Mouse (Mus musculus): Measurements from ENCODE around the gene Hnrnpul1. TPM values are rescaled to one million over a fixed set of nuclear protein-coding genes. Genes with fewer than 3 reads are reported as not detected.

Gene Hnrnpul1
- 77.2 and 77.8 TPM in 2 replicates for polyA plus RNA-seq (2014; fragmentation: Nextera tagmentation; extraction: Ambion mirVana)

- H3K27me3 ChIP-seq (ENCODE audit: control insufficient read depth, insufficient read depth, low read length) = no peaks in the 10 kb centered on the region
- H3K4me3 ChIP-seq (ENCODE audit: low read depth, low read length) = peak within 1 kb of the TSS; percentile 99
- no peaks in the 10 kb centered on the region for H3K9me3 ChIP-seq (ENCODE audit: control insufficient read depth, low read depth, low read length)
- peak within 1 kb of the TSS; percentile 97 for H3K27ac ChIP-seq (ENCODE audit: low read length)
- WGBS = under 1% methylated on average over 55 of the region's 55 CpGs
- H3K4me2 ChIP-seq (replicated peaks; ENCODE audit: low read depth, low read length) = peak within 1 kb of the TSS; percentile 98
- peak within 1 kb of the TSS; percentile 99 for H3K9ac ChIP-seq (replicated peaks; ENCODE audit: low read depth, low read length)
- peaks cover 14% of the 10 kb centered on the region for H3K4me1 ChIP-seq (ENCODE audit: control insufficient read depth, insufficient read depth, low read length)
- peaks cover 25% of the 10 kb centered on the region for H3K36me3 ChIP-seq (ENCODE audit: control insufficient read depth, insufficient read depth, low read length)
- peak; percentile 94 for ATAC-seq (ENCODE audit: insufficient number of reproducible peaks, insufficient read depth, low FRiP score, low read depth)
Measured at GRCm38 (mm10) chr7:25754738-25755467, at the start of gene Hnrnpul1. TSS of gene Hnrnpul1 (minus strand) at chr7:25754757.

DNA sequence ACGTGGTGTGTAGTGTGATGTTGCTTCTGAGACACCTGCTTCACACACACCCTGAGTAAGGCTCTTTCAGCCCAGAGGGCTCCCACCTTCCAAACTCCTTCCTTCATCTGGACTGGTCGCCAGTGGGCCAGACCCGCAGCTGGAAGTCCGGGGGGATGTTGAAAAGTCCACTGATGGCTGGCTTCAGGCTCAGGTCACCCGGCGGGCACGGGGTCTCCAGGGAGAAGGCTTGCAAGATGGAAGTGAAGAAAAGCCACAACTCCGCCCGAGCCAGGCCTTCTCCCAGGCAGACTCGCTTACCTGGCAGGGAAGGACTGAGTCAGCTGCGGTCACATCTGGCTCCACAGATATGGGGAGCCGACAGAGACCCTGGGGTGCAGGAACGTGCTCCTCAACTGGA, 48.9 kb upstream of the Hnrnpul1 start:
- no peak overlapping the region for H3K27ac ChIP-seq (ENCODE audit: low read length)
- WGBS = 78% methylated on average over 13 of the region's 13 CpGs

GRCm38 (mm10) chr7:25802241-25803125, 47.9 kb upstream of the Hnrnpul1 start:
- Histone ChIP-seq H3K9me3 (ENCODE audit: control insufficient read depth, low read depth, low read length) (no peaks in the 10 kb centered on the region), H3K36me3 (ENCODE audit: control insufficient read depth, insufficient read depth, low read length) (no peaks in the 10 kb centered on the region), H3K4me2 (replicated peaks; ENCODE audit: low read depth, low read length) (peak overlapping the region; percentile 26; the same call in 1 of the 2 replicates), H3K27ac (ENCODE audit: low read length) (peak overlapping the region; percentile 71), H3K27me3 (ENCODE audit: control insufficient read depth, insufficient read depth, low read length) (no peaks in the 10 kb centered on the region), H3K4me1 (ENCODE audit: control insufficient read depth, insufficient read depth, low read length) (peaks cover 8% of the 10 kb centered on the region; the same call in 1 of the 2 replicates), H3K4me3 (ENCODE audit: low read depth, low read length) (peak overlapping the region; percentile 5; the same call in 1 of the 2 replicates), H3K9ac (replicated peaks; ENCODE audit: low read depth, low read length) (no peak overlapping the region)
- WGBS = 29% methylated on average over 24 of the region's 24 CpGs
- ATAC-seq (ENCODE audit: insufficient number of reproducible peaks, insufficient read depth, low FRiP score, low read depth) = peak; percentile 69; the same call in 1 of the 2 replicates

More for the DNA sequence above, 48.9 kb upstream of the Hnrnpul1 start:
- H3K4me3 ChIP-seq (ENCODE audit: low read depth, low read length) = no peak overlapping the region
- H3K27me3 ChIP-seq (ENCODE audit: control insufficient read depth, insufficient read depth, low read length) = no peaks in the 10 kb centered on the region
- H3K4me1 ChIP-seq (ENCODE audit: control insufficient read depth, insufficient read depth, low read length) = peaks cover 8% of the 10 kb centered on the region; the same call in 1 of the 2 replicates
- ATAC-seq (ENCODE audit: insufficient number of reproducible peaks, insufficient read depth, low FRiP score, low read depth) = no peak
- no peak overlapping the region for H3K9ac ChIP-seq (replicated peaks; ENCODE audit: low read depth, low read length)
- no peak overlapping the region for H3K4me2 ChIP-seq (replicated peaks; ENCODE audit: low read depth, low read length)
- H3K36me3 ChIP-seq (ENCODE audit: control insufficient read depth, insufficient read depth, low read length) = no peaks in the 10 kb centered on the region
- H3K9me3 ChIP-seq (ENCODE audit: control insufficient read depth, low read depth, low read length) = no peaks in the 10 kb centered on the region

GRCm38 (mm10) chr7:25801031-25801430, 46.5 kb upstream of the Hnrnpul1 start:
- Histone ChIP-seq H3K4me3 (ENCODE audit: low read depth, low read length) (no peak overlapping the region), H3K9me3 (ENCODE audit: control insufficient read depth, low read depth, low read length) (no peaks in the 10 kb centered on the region), H3K4me2 (replicated peaks; ENCODE audit: low read depth, low read length) (no peak overlapping the region), H3K27me3 (ENCODE audit: control insufficient read depth, insufficient read depth, low read length) (no peaks in the 10 kb centered on the region), H3K36me3 (ENCODE audit: control insufficient read depth, insufficient read depth, low read length) (no peaks in the 10 kb centered on the region), H3K4me1 (ENCODE audit: control insufficient read depth, insufficient read depth, low read length) (peaks cover 8% of the 10 kb centered on the region; the same call in 1 of the 2 replicates), H3K27ac (ENCODE audit: low read length) (no peak overlapping the region), H3K9ac (replicated peaks; ENCODE audit: low read depth, low read length) (no peak overlapping the region)
- 90% methylated on average over 6 of the region's 6 CpGs for WGBS
- no peak for ATAC-seq (ENCODE audit: insufficient number of reproducible peaks, insufficient read depth, low FRiP score, low read depth)

GRCm38 (mm10) chr7:25799369-25799768, 44.8 kb upstream of the Hnrnpul1 start:
- Histone ChIP-seq H3K9ac (replicated peaks; ENCODE audit: low read depth, low read length) (no peak overlapping the region), H3K4me3 (ENCODE audit: low read depth, low read length) (no peak overlapping the region), H3K27me3 (ENCODE audit: control insufficient read depth, insufficient read depth, low read length) (no peaks in the 10 kb centered on the region), H3K27ac (ENCODE audit: low read length) (no peak overlapping the region), H3K4me1 (ENCODE audit: control insufficient read depth, insufficient read depth, low read length) (peaks cover 6% of the 10 kb centered on the region; the same call in 1 of the 2 replicates), H3K4me2 (replicated peaks; ENCODE audit: low read depth, low read length) (no peak overlapping the region), H3K9me3 (ENCODE audit: control insufficient read depth, low read depth, low read length) (no peaks in the 10 kb centered on the region), H3K36me3 (ENCODE audit: control insufficient read depth, insufficient read depth, low read length) (no peaks in the 10 kb centered on the region)
- no peak for ATAC-seq (ENCODE audit: insufficient number of reproducible peaks, insufficient read depth, low FRiP score, low read depth)
- WGBS = 64% methylated on average over 1 of the region's 1 CpGs

DNA sequence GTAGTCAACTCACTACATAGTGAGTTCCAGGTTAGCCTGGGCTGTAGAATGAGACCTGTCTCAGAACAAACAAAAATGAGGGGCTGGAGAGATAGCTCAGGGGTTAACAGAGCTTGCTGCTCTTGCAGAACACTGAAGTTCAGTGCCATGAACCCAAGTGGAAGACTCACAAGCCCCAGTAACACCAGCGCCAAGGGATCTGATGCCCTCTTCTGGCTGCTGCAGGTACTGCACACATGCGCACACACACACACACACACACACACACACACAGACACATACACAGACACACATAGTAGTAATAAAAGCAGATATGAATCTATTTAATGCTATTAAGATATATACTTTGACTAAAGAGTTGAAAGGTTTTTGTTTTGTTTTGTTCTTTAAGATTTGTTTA, 44.0 kb upstream of the Hnrnpul1 start:
- Histone ChIP-seq H3K36me3 (ENCODE audit: control insufficient read depth, insufficient read depth, low read length) (no peaks in the 10 kb centered on the region), H3K9ac (replicated peaks; ENCODE audit: low read depth, low read length) (no peak overlapping the region), H3K27me3 (ENCODE audit: control insufficient read depth, insufficient read depth, low read length) (no peaks in the 10 kb centered on the region), H3K9me3 (ENCODE audit: control insufficient read depth, low read depth, low read length) (no peaks in the 10 kb centered on the region), H3K4me1 (ENCODE audit: control insufficient read depth, insufficient read depth, low read length) (peaks cover 6% of the 10 kb centered on the region; the same call in 1 of the 2 replicates), H3K27ac (ENCODE audit: low read length) (no peak overlapping the region), H3K4me2 (replicated peaks; ENCODE audit: low read depth, low read length) (no peak overlapping the region), H3K4me3 (ENCODE audit: low read depth, low read length) (no peak overlapping the region)
- WGBS = 91% methylated on average over 2 of the region's 2 CpGs
- ATAC-seq (ENCODE audit: insufficient number of reproducible peaks, insufficient read depth, low FRiP score, low read depth) = no peak

GRCm38 (mm10) chr7:25794775-25795174, 40.2 kb upstream of the Hnrnpul1 start:
- Histone ChIP-seq H3K9ac (replicated peaks; ENCODE audit: low read depth, low read length) (no peak overlapping the region), H3K4me2 (replicated peaks; ENCODE audit: low read depth, low read length) (no peak overlapping the region), H3K27ac (ENCODE audit: low read length) (no peak overlapping the region), H3K27me3 (ENCODE audit: control insufficient read depth, insufficient read depth, low read length) (no peaks in the 10 kb centered on the region), H3K4me3 (ENCODE audit: low read depth, low read length) (no peak overlapping the region), H3K36me3 (ENCODE audit: control insufficient read depth, insufficient read depth, low read length) (no peaks in the 10 kb centered on the region), H3K9me3 (ENCODE audit: control insufficient read depth, low read depth, low read length) (no peaks in the 10 kb centered on the region), H3K4me1 (ENCODE audit: control insufficient read depth, insufficient read depth, low read length) (no peaks in the 10 kb centered on the region)
- 88% methylated on average over 8 of the region's 8 CpGs for WGBS
- ATAC-seq (ENCODE audit: insufficient number of reproducible peaks, insufficient read depth, low FRiP score, low read depth) = no peak

- Histone ChIP-seq H3K9ac (replicated peaks; ENCODE audit: low read depth, low read length) (no peak overlapping the region), H3K36me3 (ENCODE audit: control insufficient read depth, insufficient read depth, low read length) (no peaks in the 10 kb centered on the region), H3K27me3 (ENCODE audit: control insufficient read depth, insufficient read depth, low read length) (no peaks in the 10 kb centered on the region), H3K27ac (ENCODE audit: low read length) (no peak overlapping the region), H3K4me1 (ENCODE audit: control insufficient read depth, insufficient read depth, low read length) (0 out of 2 replicates have a peak, but pooled peaks cover 3% of the 10 kb centered on the region), H3K4me3 (ENCODE audit: low read depth, low read length) (no peak overlapping the region), H3K9me3 (ENCODE audit: control insufficient read depth, low read depth, low read length) (no peaks in the 10 kb centered on the region), H3K4me2 (replicated peaks; ENCODE audit: low read depth, low read length) (no peak overlapping the region)
- WGBS = 61% methylated on average over 3 of the region's 3 CpGs
- no peak for ATAC-seq (ENCODE audit: insufficient number of reproducible peaks, insufficient read depth, low FRiP score, low read depth)
Measured at GRCm38 (mm10) chr7:25793679-25794078, 39.1 kb upstream of the Hnrnpul1 start.
